Mouse (Mus musculus) midbrain, embryonic 12.5 days (tissue): ENCODE data around the gene Rapgef3. TPM values are rescaled to one million over a fixed set of nuclear protein-coding genes. Genes with fewer than 3 reads are reported as not detected.

Source experiments
- ATAC-seq: fragments of 200-750 bp; cut with Nextera tagmentation; 2 replicates; pipeline ENCODE4 v1.8.0; 2017; ENCODE audit warnings: low read depth, moderate TSS enrichment, moderate library complexity; ENCODE audit not compliant: low FRiP score
- H3K27ac ChIP-seq: fragments of 300-500 bp; sonication (generic); replicated peaks from 2 replicates; pipeline ENCODE4 v1.5.1; 2016; ENCODE audit warnings: mild to moderate bottlenecking
- H3K27me3 ChIP-seq: fragments of 300-500 bp; sonication (generic); 2 replicates; pipeline ENCODE4 v1.6.1; 2016; ENCODE audit warnings: mild to moderate bottlenecking
- H3K36me3 ChIP-seq: fragments of 300-500 bp; sonication (generic); 2 replicates; pipeline ENCODE4 v1.6.1; 2016
- H3K4me1 ChIP-seq: fragments of 300-500 bp; sonication (generic); 2 replicates; pipeline ENCODE4 v1.6.1; 2016
- H3K4me2 ChIP-seq: fragments of 300-500 bp; sonication (generic); replicated peaks from 2 replicates; pipeline ENCODE4 v1.6.1; 2016; ENCODE audit warnings: mild to moderate bottlenecking, moderate library complexity
- H3K4me3 ChIP-seq: fragments of 300-500 bp; sonication (generic); 2 replicates; pipeline ENCODE4 v1.5.1; 2016; ENCODE audit warnings: mild to moderate bottlenecking
- H3K9ac ChIP-seq: fragments of 300-500 bp; sonication (generic); replicated peaks from 2 replicates; pipeline ENCODE4 v1.6.1; 2016; ENCODE audit warnings: mild to moderate bottlenecking, moderate library complexity
- H3K9me3 ChIP-seq: fragments of 300-500 bp; sonication (generic); 2 replicates; pipeline ENCODE4 v1.6.1; 2016; ENCODE audit warnings: mild to moderate bottlenecking
- WGBS: fragments of 180-500 bp; shearing (Covaris S2); methylation state at CpG from one replicate; pipeline ENCODE4 v1.1.7; 2016; 5-methylcytosine and 5-hydroxymethylcytosine counted together
- polyA plus RNA-seq: library from polyadenylated mRNA; unstranded; fragments of >200 nt; fragmentation: Nextera tagmentation; extraction: Ambion mirVana; gene quantifications from 2 replicates; pipeline ENCODE4 v1.2.1, GENCODE M21; 2016

Rapgef3 gene
- polyA plus RNA-seq, 1 experiment from 2014 or later = 8.6 TPM

GRCm38 (mm10) chr15:97781961-97782748 lies 14.4 kb upstream of the Rapgef3 start:
- H3K27ac ChIP-seq = 0 out of 2 replicates have a peak overlapping the region, but pooled peaks have one; percentile 39
- no peak overlapping the region for H3K9ac ChIP-seq
- no peaks in the 10 kb centered on the region for H3K36me3 ChIP-seq
- no peak overlapping the region for H3K4me3 ChIP-seq
- H3K9me3 ChIP-seq = no peaks in the 10 kb centered on the region
- ATAC-seq = no peak
- H3K4me1 ChIP-seq = peaks cover 12% of the 10 kb centered on the region
- 6% methylated on average over 24 of the region's 24 CpGs for WGBS
- peaks cover 25% of the 10 kb centered on the region for H3K27me3 ChIP-seq
- peak overlapping the region; percentile 25; the same call in 1 of the 2 replicates for H3K4me2 ChIP-seq

GRCm38 (mm10) chr15:97780611-97781031 lies 12.8 kb upstream of the Rapgef3 start:
- no peak overlapping the region for H3K27ac ChIP-seq
- peaks cover 11% of the 10 kb centered on the region for H3K4me1 ChIP-seq
- H3K9me3 ChIP-seq = no peaks in the 10 kb centered on the region
- H3K36me3 ChIP-seq = no peaks in the 10 kb centered on the region
- no peak overlapping the region for H3K4me3 ChIP-seq
- H3K9ac ChIP-seq = no peak overlapping the region
- ATAC-seq = no peak
- WGBS = 77% methylated on average over 12 of the region's 12 CpGs
- H3K27me3 ChIP-seq = peaks cover 33% of the 10 kb centered on the region
- H3K4me2 ChIP-seq = no peak overlapping the region

GRCm38 (mm10) chr15:97779576-97779975 lies 11.8 kb upstream of the Rapgef3 start:
- H3K9ac ChIP-seq = no peak overlapping the region
- 83% methylated on average over 1 of the region's 1 CpGs for WGBS

GRCm38 (mm10) chr15:97778311-97779098 lies 10.7 kb upstream of the Rapgef3 start, which contains the start of gene Slc48a1:
Gene Slc48a1 (plus strand): TSS chr15:97778520.
- Histone ChIP-seq H3K36me3 (no peaks in the 10 kb centered on the region), H3K27ac (no peak within 1 kb of the TSS), H3K9me3 (no peaks in the 10 kb centered on the region), H3K4me2 (no peak within 1 kb of the TSS), H3K9ac (no peak within 1 kb of the TSS), H3K27me3 (peaks cover 47% of the 10 kb centered on the region), H3K4me1 (peaks cover 11% of the 10 kb centered on the region), H3K4me3 (no peak within 1 kb of the TSS)
- no peak for ATAC-seq
- WGBS = 82% methylated on average over 8 of the region's 8 CpGs

More at GRCm38 (mm10) chr15:97779576-97779975, 11.8 kb upstream of the Rapgef3 start:
- Histone ChIP-seq H3K27me3 (peaks cover 43% of the 10 kb centered on the region), H3K9me3 (no peaks in the 10 kb centered on the region), H3K4me2 (no peak overlapping the region), H3K36me3 (no peaks in the 10 kb centered on the region), H3K27ac (no peak overlapping the region), H3K4me3 (no peak overlapping the region), H3K4me1 (peaks cover 11% of the 10 kb centered on the region)
- no peak for ATAC-seq

GRCm38 (mm10) chr15:97776919-97777318 lies 9.1 kb upstream of the Rapgef3 start:
- H3K27ac ChIP-seq = no peak overlapping the region
- H3K4me2 ChIP-seq = no peak overlapping the region
- H3K9me3 ChIP-seq = no peaks in the 10 kb centered on the region
- ATAC-seq = no peak
- H3K27me3 ChIP-seq = peaks cover 34% of the 10 kb centered on the region
- H3K36me3 ChIP-seq = no peaks in the 10 kb centered on the region
- H3K4me3 ChIP-seq = no peak overlapping the region
- peaks cover 8% of the 10 kb centered on the region for H3K4me1 ChIP-seq
- WGBS = 84% methylated on average over 6 of the region's 6 CpGs
- no peak overlapping the region for H3K9ac ChIP-seq

GRCm38 (mm10) chr15:97776514-97776913 lies 8.7 kb upstream of the Rapgef3 start:
- H3K27ac ChIP-seq = no peak overlapping the region
- 0 out of 2 replicates have a peak, but pooled peaks have one; percentile 12 for ATAC-seq
- 6% methylated on average over 8 of the region's 8 CpGs for WGBS

GRCm38 (mm10) chr15:97773961-97774370 lies 6.2 kb upstream of the Rapgef3 start:
- ATAC-seq = no peak
- peaks cover 46% of the 10 kb centered on the region for H3K27me3 ChIP-seq

More at GRCm38 (mm10) chr15:97776514-97776913, 8.7 kb upstream of the Rapgef3 start:
- H3K36me3 ChIP-seq = no peaks in the 10 kb centered on the region
- H3K4me3 ChIP-seq = no peak overlapping the region
- H3K27me3 ChIP-seq = peaks cover 31% of the 10 kb centered on the region
- H3K9me3 ChIP-seq = no peaks in the 10 kb centered on the region
- H3K4me2 ChIP-seq = no peak overlapping the region
- peaks cover 5% of the 10 kb centered on the region for H3K4me1 ChIP-seq
- no peak overlapping the region for H3K9ac ChIP-seq

GRCm38 (mm10) chr15:97773108-97773507 lies 5.3 kb upstream of the Rapgef3 start:
- ATAC-seq = no peak
- H3K9ac ChIP-seq = no peak overlapping the region
- WGBS = 28% methylated on average over 5 of the region's 5 CpGs
- H3K4me2 ChIP-seq = no peak overlapping the region
- H3K27me3 ChIP-seq = peaks cover 55% of the 10 kb centered on the region
- H3K27ac ChIP-seq = no peak overlapping the region
- H3K36me3 ChIP-seq = no peaks in the 10 kb centered on the region
- H3K9me3 ChIP-seq = no peaks in the 10 kb centered on the region
- no peak overlapping the region for H3K4me3 ChIP-seq
- peaks cover 11% of the 10 kb centered on the region for H3K4me1 ChIP-seq

More at GRCm38 (mm10) chr15:97773961-97774370, 6.2 kb upstream of the Rapgef3 start:
- no peak overlapping the region for H3K4me2 ChIP-seq
- no peak overlapping the region for H3K4me3 ChIP-seq
- H3K9me3 ChIP-seq = no peaks in the 10 kb centered on the region
- H3K4me1 ChIP-seq = peaks cover 5% of the 10 kb centered on the region
- 67% methylated on average over 5 of the region's 5 CpGs for WGBS
- no peak overlapping the region for H3K27ac ChIP-seq
- H3K9ac ChIP-seq = no peak overlapping the region
- H3K36me3 ChIP-seq = no peaks in the 10 kb centered on the region

- ATAC-seq = no peak
- peaks cover 39% of the 10 kb centered on the region for H3K4me1 ChIP-seq
- peaks cover 72% of the 10 kb centered on the region for H3K27me3 ChIP-seq
- no peak overlapping the region for H3K4me2 ChIP-seq
- 76% methylated on average over 8 of the region's 8 CpGs for WGBS
- H3K9me3 ChIP-seq = no peaks in the 10 kb centered on the region
- no peak overlapping the region for H3K27ac ChIP-seq
- no peak overlapping the region for H3K4me3 ChIP-seq
- H3K9ac ChIP-seq = no peak overlapping the region
- H3K36me3 ChIP-seq = no peaks in the 10 kb centered on the region
Measured at GRCm38 (mm10) chr15:97770280-97770679, 2.5 kb upstream of the Rapgef3 start.

- under 1% methylated on average over 18 of the region's 18 CpGs for WGBS
- H3K36me3 ChIP-seq = no peaks in the 10 kb centered on the region
- peak; percentile 34; the same call in 1 of the 2 replicates for ATAC-seq
- H3K4me3 ChIP-seq = peak overlapping the region; percentile 48
- no peak overlapping the region for H3K27ac ChIP-seq
- H3K9me3 ChIP-seq = no peaks in the 10 kb centered on the region
- H3K9ac ChIP-seq = peak overlapping the region; percentile 59
- H3K4me1 ChIP-seq = peaks cover 39% of the 10 kb centered on the region
- H3K27me3 ChIP-seq = peaks cover 77% of the 10 kb centered on the region
- H3K4me2 ChIP-seq = peak overlapping the region; percentile 91
Measured at GRCm38 (mm10) chr15:97768192-97768591, 420 bp upstream of the Rapgef3 start.

- 5% methylated on average over 23 of the region's 23 CpGs for WGBS
Measured at GRCm38 (mm10) chr15:97766594-97767279, 1.0 kb downstream of the Rapgef3 start.

More at GRCm38 (mm10) chr15:97766594-97767279, 1.0 kb downstream of the Rapgef3 start:
- no peaks in the 10 kb centered on the region for H3K36me3 ChIP-seq
- peak overlapping the region; percentile 59 for H3K9ac ChIP-seq
- H3K4me2 ChIP-seq = peak overlapping the region; percentile 91
- H3K4me1 ChIP-seq = peaks cover 36% of the 10 kb centered on the region
- H3K4me3 ChIP-seq = peak overlapping the region; percentile 48
- H3K9me3 ChIP-seq = no peaks in the 10 kb centered on the region
- ATAC-seq = no peak
- H3K27ac ChIP-seq = no peak overlapping the region
- H3K27me3 ChIP-seq = peaks cover 77% of the 10 kb centered on the region
